Mouse (Mus musculus) G1E (cell line): ENCODE results near the gene Bmpr1b.

ENCODE experiments used
- CTCF ChIP-seq: IDR thresholded peaks from 2 replicates; pipeline ENCODE4 v1.5.1; 2012; ENCODE audit warnings: low read depth, low read length, inconsistent platforms, mixed read lengths
- GATA1 ChIP-seq: IDR thresholded peaks from 2 replicates; pipeline ENCODE4 v1.6.1; 2012; ENCODE audit warnings: borderline replicate concordance, low read length, inconsistent platforms, mixed read lengths
- GATA2 ChIP-seq: IDR thresholded peaks from 2 replicates; pipeline ENCODE4 v1.6.1; 2012; ENCODE audit warnings: low read depth, low read length, inconsistent platforms, borderline replicate concordance
- POLR2AphosphoS5 ChIP-seq: IDR thresholded peaks from 2 replicates; pipeline ENCODE4 v1.6.1; 2012; ENCODE audit warnings: low read depth, low read length, inconsistent platforms; ENCODE audit not compliant: insufficient replicate concordance
- TAL1 ChIP-seq: conservative IDR thresholded peaks from 2 replicates; pipeline ENCODE4 v1.6.1; 2012; ENCODE audit warnings: low read depth, low read length, inconsistent platforms, mixed read lengths

DNA sequence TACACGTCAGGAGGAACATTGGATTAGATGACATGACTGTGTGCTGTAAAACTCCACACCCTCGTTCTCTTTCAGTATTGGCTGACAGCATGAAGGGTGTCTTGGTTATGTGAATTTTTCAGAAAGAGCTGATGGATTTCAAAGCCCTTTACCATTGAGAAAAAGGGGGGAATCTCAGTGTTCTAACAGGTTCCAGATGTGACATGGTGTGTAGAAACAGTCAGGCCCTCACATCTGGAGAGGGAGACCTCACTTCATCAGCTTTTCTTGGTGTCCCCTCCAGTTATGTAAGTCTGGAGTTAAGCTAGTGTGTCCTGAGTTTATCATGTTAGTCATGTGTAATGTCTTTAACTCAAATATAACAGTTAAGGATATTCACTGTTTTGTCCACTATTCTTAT, 43.6 kb upstream of the Bmpr1b start:
- no peak for TF ChIP-seq CTCF
- no peak for TF ChIP-seq TAL1
- no peak for TF ChIP-seq POLR2AphosphoS5
- TF ChIP-seq GATA1 = no peak
- TF ChIP-seq GATA2 = no peak
